Mouse (Mus musculus): Measurements from ENCODE around the gene Rtn4r. TPM values are rescaled to one million over a fixed set of nuclear protein-coding genes. Genes with fewer than 3 reads are reported as not detected.
A peak's percentile ranks its signal among the peaks of the same experiment; 100 is the strongest.

Gene Rtn4r
- total and polyA plus RNA-seq, 3 experiments: not detected

- TF ChIP-seq RAD21 (IDR thresholded peaks at IDR 0.05; ENCODE audit: low read depth, low read length) (no peak), CTCF (conservative IDR thresholded peaks at IDR 0.05 in 1 of 2, IDR thresholded peaks at IDR 0.05 in 1 of 2; ENCODE audit: low read depth in 2 of 2, low read length in 2 of 2) (no peak), ZMIZ1 (IDR thresholded peaks at IDR 0.05; ENCODE audit: low read depth, low read length) (no peak), ELF1 (IDR thresholded peaks at IDR 0.05; ENCODE audit: low read depth, low read length) (no peak), CHD2 (IDR thresholded peaks at IDR 0.05; ENCODE audit: low read length) (no peak), MXI1 (IDR thresholded peaks at IDR 0.05; ENCODE audit: low read depth, low read length) (no peak), MAFK (IDR thresholded peaks at IDR 0.05; ENCODE audit: insufficient replicate concordance, low read length) (no peak), UBTF (IDR thresholded peaks at IDR 0.05; ENCODE audit: low read depth, low read length) (no peak), JUN (IDR thresholded peaks at IDR 0.05; ENCODE audit: insufficient read depth, low read depth, low read length) (no peak), ZC3H11A (IDR thresholded peaks at IDR 0.05; ENCODE audit: low read depth, low read length) (no peak), ZKSCAN1 (IDR thresholded peaks at IDR 0.05; ENCODE audit: borderline replicate concordance, low read depth, low read length) (no peak), HCFC1 (IDR thresholded peaks at IDR 0.05; ENCODE audit: low read depth, low read length) (no peak), RCOR1 (conservative IDR thresholded peaks at IDR 0.05; ENCODE audit: low read depth, low read length) (no peak), MEF2A (IDR thresholded peaks at IDR 0.05; ENCODE audit: borderline replicate concordance, low read depth, low read length) (no peak)
- H3K79me2 ChIP-seq (replicated peaks; ENCODE audit: control insufficient read depth, extremely low read depth, insufficient read depth, poor library complexity, severe bottlenecking): no peaks in the 10 kb centered on the region
- H3K36me3 ChIP-seq (replicated peaks in 1 of 2; ENCODE audit: control insufficient read depth in 1 of 2, insufficient read depth in 1 of 2, low read length in 1 of 2): no peaks in the 10 kb centered on the region
- H3K9ac ChIP-seq (ENCODE audit: insufficient read depth, low read depth): no peak overlapping the region
- H3K4me3 ChIP-seq (replicated peaks in 1 of 3; ENCODE audit: low read depth in 2 of 3, low read length in 2 of 3, poor library complexity in 1 of 3): no peak overlapping the region
- in situ Hi-C loops (cut with MboI; ENCODE audit: low pct_ligation_motif_present, low pct_unique_long_range_greater_than_20kb, low sequenced_read_pairs) (no loop called here), dilution Hi-C loops (cut with MboI; ENCODE audit: extremely low pct_ligation_motif_present, extremely low pct_unique_long_range_greater_than_20kb, low sequenced_read_pairs) (no loop called here)
- peaks cover 3 to 4% of the 10 kb centered on the region in 2 experiments; a peak in 3 of 4 replicates for H3K4me1 ChIP-seq (ENCODE audit: control insufficient read depth in 1 of 2, insufficient read depth in 2 of 2)
- H3K4me2 ChIP-seq (ENCODE audit: insufficient read depth, low read depth, poor library complexity, severe bottlenecking): no peak overlapping the region
- H3K9me3 ChIP-seq (replicated peaks; ENCODE audit: low read length): no peaks in the 10 kb centered on the region
- DNase-seq (ENCODE audit: extremely low read depth): no peak
- H3K27ac ChIP-seq (ENCODE audit: insufficient read depth, low read depth): no peak overlapping the region
- H3K27me3 ChIP-seq (replicated peaks): peaks cover 100% of the 10 kb centered on the region
These were observed 7.8 kb downstream of the Rtn4r start for GRCm38 (mm10) chr16:18135196-18135595.

- H3K27me3 ChIP-seq (replicated peaks): peaks cover 100% of the 10 kb centered on the region
- no peaks in the 10 kb centered on the region for H3K36me3 ChIP-seq (replicated peaks in 1 of 2; ENCODE audit: control insufficient read depth in 1 of 2, insufficient read depth in 1 of 2, low read length in 1 of 2)
- no peaks in the 10 kb centered on the region for H3K79me2 ChIP-seq (replicated peaks; ENCODE audit: control insufficient read depth, extremely low read depth, insufficient read depth, poor library complexity, severe bottlenecking)
- TF ChIP-seq TCF12 (IDR thresholded peaks at IDR 0.05; ENCODE audit: low read depth, low read length) (no peak), MYC (IDR thresholded peaks at IDR 0.05; ENCODE audit: low read depth, low read length) (0 out of 2 replicates have a peak, but pooled peaks have one; percentile 43), CHD1 (IDR thresholded peaks at IDR 0.05; ENCODE audit: low read depth, low read length) (no peak), BHLHE40 (IDR thresholded peaks at IDR 0.05; ENCODE audit: low read depth, low read length) (no peak), MAX (IDR thresholded peaks at IDR 0.05; ENCODE audit: low read length) (peak; percentile 74)
- no peak overlapping the region for H3K4me2 ChIP-seq (ENCODE audit: insufficient read depth, low read depth, poor library complexity, severe bottlenecking)
- no peak overlapping the region for H3K9ac ChIP-seq (ENCODE audit: insufficient read depth, low read depth)
- DNase-seq (ENCODE audit: extremely low read depth): no peak
- dilution Hi-C loops (cut with MboI; ENCODE audit: extremely low pct_ligation_motif_present, extremely low pct_unique_long_range_greater_than_20kb, low sequenced_read_pairs): no loop called here
- H3K4me1 ChIP-seq (ENCODE audit: control insufficient read depth in 1 of 2, insufficient read depth in 2 of 2): peaks cover 3 to 4% of the 10 kb centered on the region in 2 experiments; a peak in 3 of 4 replicates
- no peak overlapping the region for H3K27ac ChIP-seq (ENCODE audit: insufficient read depth, low read depth)
- no peak overlapping the region for H3K4me3 ChIP-seq (replicated peaks in 1 of 3; ENCODE audit: low read depth in 2 of 3, low read length in 2 of 3, poor library complexity in 1 of 3)
- no peaks in the 10 kb centered on the region for H3K9me3 ChIP-seq (replicated peaks; ENCODE audit: low read length)
- in situ Hi-C loops (cut with MboI; ENCODE audit: low pct_ligation_motif_present, low pct_unique_long_range_greater_than_20kb, low sequenced_read_pairs): no loop called here
These were observed 8.6 kb downstream of the Rtn4r start for GRCm38 (mm10) chr16:18136015-18136414.
